Mouse (Mus musculus): ENCODE results near the gene Slc9a9. TPM values are rescaled to one million over a fixed set of nuclear protein-coding genes. Genes with fewer than 3 reads are reported as not detected.

Gene Slc9a9
- polyA plus RNA-seq, 1 experiment from 2014 or later: 5.0 TPM

DNA sequence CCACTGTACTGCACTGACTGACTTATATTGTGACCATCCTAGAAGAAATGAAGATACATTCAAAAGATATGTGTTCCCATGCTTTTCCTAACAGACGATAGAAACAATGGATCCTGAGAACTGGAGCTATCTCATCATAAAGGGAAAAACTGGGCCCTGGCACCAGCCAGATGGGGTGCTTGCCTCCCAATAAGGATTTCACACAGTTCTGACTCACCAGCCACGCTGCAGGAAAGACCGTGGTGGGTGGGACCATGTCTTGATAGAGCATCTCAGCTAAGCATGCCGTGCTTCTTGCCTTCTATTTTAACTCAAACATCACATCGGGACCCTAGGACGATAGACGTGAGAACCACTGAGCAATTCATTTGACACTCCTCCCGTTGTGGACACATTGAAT lies 60.7 kb downstream of the Slc9a9 start:
- Histone ChIP-seq H3K27me3 (ENCODE audit: insufficient read depth, low read length) (no peaks in the 10 kb centered on the region), H3K9ac (no peak overlapping the region), H3K36me3 (ENCODE audit: insufficient read depth) (no peaks in the 10 kb centered on the region), H3K27ac (ENCODE audit: low read depth) (no peak overlapping the region), H3K4me2 (no peak overlapping the region), H3K9me3 (ENCODE audit: low read depth, low read length) (no peaks in the 10 kb centered on the region), H3K4me1 (ENCODE audit: insufficient read depth) (no peaks in the 10 kb centered on the region), H3K4me3 (ENCODE audit: low read depth, low read length) (no peak overlapping the region)
- WGBS: 87% methylated on average over 8 of the region's 8 CpGs
- ATAC-seq (ENCODE audit: insufficient read depth) (no peak), DNase-seq (no peak)
- TF ChIP-seq CTCF (IDR thresholded peaks at IDR 0.05; ENCODE audit: low read depth): no peak

DNA sequence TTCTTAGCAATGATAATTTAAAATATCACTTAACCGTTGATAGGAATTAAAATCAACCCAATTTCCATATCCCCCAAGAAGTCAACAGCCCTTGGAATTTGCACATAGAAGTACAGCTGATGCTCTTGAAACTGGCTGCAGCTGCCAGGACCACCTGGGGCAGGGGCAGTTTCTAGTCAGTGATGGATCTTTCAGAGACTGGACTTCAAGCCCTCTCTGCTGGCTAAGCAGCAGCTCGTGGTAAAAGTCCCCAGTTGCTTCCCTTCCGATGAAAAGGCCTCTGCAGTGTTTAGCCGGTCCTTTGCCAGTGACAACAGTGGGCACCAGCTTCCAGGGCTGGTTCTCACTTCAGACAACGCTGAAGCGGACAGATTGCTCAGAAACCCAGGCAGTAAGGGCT lies 62.4 kb downstream of the Slc9a9 start:
- no peak for ATAC-seq (ENCODE audit: insufficient read depth)
- Histone ChIP-seq H3K9me3 (ENCODE audit: low read depth, low read length) (no peaks in the 10 kb centered on the region), H3K4me2 (no peak overlapping the region), H3K9ac (no peak overlapping the region), H3K4me3 (ENCODE audit: low read depth, low read length) (no peak overlapping the region), H3K4me1 (ENCODE audit: insufficient read depth) (no peaks in the 10 kb centered on the region), H3K27me3 (ENCODE audit: insufficient read depth, low read length) (no peaks in the 10 kb centered on the region), H3K27ac (ENCODE audit: low read depth) (no peak overlapping the region), H3K36me3 (ENCODE audit: insufficient read depth) (no peaks in the 10 kb centered on the region)
- no peak for TF ChIP-seq CTCF (IDR thresholded peaks at IDR 0.05; ENCODE audit: low read depth)
- 65% methylated on average over 6 of the region's 6 CpGs for WGBS
- no peak for DNase-seq

DNA sequence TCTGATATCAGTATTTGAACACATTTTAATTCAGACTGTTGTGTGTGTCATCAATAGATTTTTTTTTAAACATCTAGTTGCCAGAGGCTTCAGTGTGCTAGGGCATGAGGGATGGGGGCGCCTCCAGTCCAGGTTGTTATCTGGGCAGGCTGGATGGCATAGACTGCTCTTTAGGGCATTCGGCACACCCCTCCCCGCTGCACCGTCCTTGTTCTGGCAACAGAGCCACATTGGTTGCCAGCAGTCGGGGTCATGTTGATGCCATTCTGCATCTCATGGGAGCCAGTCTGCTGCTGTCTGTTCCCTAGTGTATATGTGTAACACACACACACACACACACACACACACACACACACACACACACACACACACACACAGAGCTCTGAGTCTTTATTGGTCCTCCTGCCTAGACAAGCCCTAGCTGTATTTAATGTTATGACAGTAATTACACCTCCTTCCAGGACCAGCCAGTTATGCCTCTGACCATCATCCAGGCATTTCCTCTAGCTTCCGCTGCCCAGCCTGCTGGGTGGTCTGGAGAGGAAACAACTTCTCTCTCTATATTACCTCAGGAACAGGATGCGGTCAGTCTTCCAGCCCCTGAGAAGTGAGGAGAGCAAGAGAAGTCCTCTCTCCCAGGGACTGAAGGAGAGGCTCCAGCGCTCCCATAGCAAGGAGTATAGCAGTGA lies 63.0 kb downstream of the Slc9a9 start:
- no peaks in the 10 kb centered on the region for H3K9me3 ChIP-seq (ENCODE audit: low read depth, low read length)
- no peak overlapping the region for H3K9ac ChIP-seq
- H3K36me3 ChIP-seq (ENCODE audit: insufficient read depth): no peaks in the 10 kb centered on the region
- TF ChIP-seq CTCF (IDR thresholded peaks at IDR 0.05; ENCODE audit: low read depth): no peak
- H3K27me3 ChIP-seq (ENCODE audit: insufficient read depth, low read length): no peaks in the 10 kb centered on the region
- no peaks in the 10 kb centered on the region for H3K4me1 ChIP-seq (ENCODE audit: insufficient read depth)
- no peak overlapping the region for H3K27ac ChIP-seq (ENCODE audit: low read depth)
- ATAC-seq (ENCODE audit: insufficient read depth) (peak; percentile 81; the same call in 1 of the 2 replicates), DNase-seq (peak; percentile 63)
- H3K4me3 ChIP-seq (ENCODE audit: low read depth, low read length): no peak overlapping the region
- WGBS: 57% methylated on average over 8 of the region's 8 CpGs
- no peak overlapping the region for H3K4me2 ChIP-seq

DNA sequence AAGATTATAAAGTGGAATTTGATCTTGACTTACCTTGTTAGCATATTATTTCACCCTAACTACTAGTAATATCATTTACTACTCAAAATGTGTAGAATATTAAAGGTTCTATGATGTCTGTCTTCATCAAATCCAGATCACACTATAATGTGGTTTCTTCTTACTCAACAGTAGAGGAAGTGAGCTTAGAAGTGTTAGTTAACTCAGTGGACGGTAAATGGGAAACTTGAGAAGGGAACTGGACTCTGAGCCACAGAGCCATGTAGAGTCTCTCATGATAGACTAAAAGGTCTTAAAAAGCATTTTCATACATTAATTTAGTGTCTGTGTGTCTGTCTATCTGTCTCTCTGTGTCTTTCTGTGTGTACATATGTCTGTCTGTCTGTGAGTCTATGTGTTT lies 64.6 kb downstream of the Slc9a9 start:
- Histone ChIP-seq H3K36me3 (ENCODE audit: insufficient read depth) (no peaks in the 10 kb centered on the region), H3K9me3 (ENCODE audit: low read depth, low read length) (no peaks in the 10 kb centered on the region), H3K4me3 (ENCODE audit: low read depth, low read length) (no peak overlapping the region), H3K27ac (ENCODE audit: low read depth) (no peak overlapping the region), H3K4me1 (ENCODE audit: insufficient read depth) (no peaks in the 10 kb centered on the region), H3K9ac (no peak overlapping the region), H3K4me2 (no peak overlapping the region), H3K27me3 (ENCODE audit: insufficient read depth, low read length) (no peaks in the 10 kb centered on the region)
- ATAC-seq (ENCODE audit: insufficient read depth) (no peak), DNase-seq (no peak)
- WGBS: 63% methylated on average over 1 of the region's 1 CpGs
- TF ChIP-seq CTCF (IDR thresholded peaks at IDR 0.05; ENCODE audit: low read depth): no peak

DNA sequence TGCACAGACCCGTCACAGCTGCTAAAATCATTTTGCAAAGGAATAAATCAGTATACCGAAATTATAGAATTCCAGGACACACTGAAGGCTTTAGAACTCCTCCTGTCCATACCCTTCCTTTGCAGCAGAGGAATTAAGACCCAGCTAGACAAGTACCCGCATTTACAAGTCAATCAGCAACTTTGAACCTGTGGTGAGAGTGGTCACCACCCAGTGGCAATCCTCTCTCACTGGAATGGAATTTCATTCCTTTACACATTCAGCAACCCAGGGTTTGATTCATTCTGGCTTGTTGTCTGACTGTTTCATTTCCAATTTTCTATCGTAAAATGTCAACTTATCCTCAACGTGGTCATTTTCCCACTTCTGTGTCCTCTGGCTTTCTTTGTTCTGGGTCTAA lies 67.5 kb downstream of the Slc9a9 start:
- ATAC-seq (ENCODE audit: insufficient read depth): no peak

DNA sequence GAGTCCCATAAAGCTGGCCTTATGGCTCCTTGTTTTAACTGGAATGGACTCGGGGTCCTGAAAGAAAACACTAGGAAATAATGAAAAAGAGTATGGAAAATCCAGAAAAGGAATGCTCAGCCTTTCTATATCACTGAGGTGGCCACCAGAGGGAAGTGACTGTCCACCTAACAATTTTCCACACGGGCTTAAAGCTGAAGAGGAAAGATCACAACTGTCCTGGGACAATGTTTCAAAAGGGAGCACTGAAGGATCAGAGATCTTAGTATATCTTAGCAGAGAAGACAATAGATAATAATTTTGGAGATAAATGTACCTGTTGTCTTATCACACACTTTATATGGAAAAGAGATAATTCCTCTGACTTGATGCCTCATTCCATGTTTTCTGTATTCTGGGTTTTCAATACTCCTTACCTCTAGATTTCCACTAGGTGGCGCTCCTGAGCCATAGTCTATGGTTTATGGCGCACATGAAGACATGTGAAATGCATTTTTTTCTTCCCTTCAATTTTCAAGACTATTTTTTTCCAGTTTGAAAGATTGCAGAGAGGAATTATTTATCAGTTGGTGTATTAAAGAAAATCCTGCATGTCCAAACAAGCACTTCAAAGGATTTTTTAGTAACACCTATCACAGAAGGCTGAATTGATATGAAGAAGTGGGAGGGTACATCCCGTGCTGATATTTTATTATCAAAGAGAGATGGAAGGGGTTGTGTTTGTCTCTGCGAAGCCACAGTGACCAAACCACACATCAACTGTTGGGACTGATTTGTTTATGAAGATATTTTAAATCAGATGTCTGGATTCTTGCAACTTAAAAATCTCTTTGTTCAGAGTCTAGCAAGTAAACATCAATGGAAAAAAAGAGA lies 69.1 kb downstream of the Slc9a9 start:
- Histone ChIP-seq H3K4me2 (no peak overlapping the region), H3K27me3 (ENCODE audit: insufficient read depth, low read length) (no peaks in the 10 kb centered on the region), H3K9me3 (ENCODE audit: low read depth, low read length) (no peaks in the 10 kb centered on the region), H3K36me3 (ENCODE audit: insufficient read depth) (no peaks in the 10 kb centered on the region), H3K9ac (no peak overlapping the region), H3K4me3 (ENCODE audit: low read depth, low read length) (no peak overlapping the region), H3K4me1 (ENCODE audit: insufficient read depth) (no peaks in the 10 kb centered on the region), H3K27ac (ENCODE audit: low read depth) (no peak overlapping the region)
- DNase-seq (peak; percentile 94), ATAC-seq (ENCODE audit: insufficient read depth) (peak; percentile 41; the same call in 1 of the 2 replicates)
- 34% methylated on average over 6 of the region's 6 CpGs for WGBS
- peak; percentile 87 for TF ChIP-seq CTCF (IDR thresholded peaks at IDR 0.05; ENCODE audit: low read depth)

More for the DNA sequence above, 67.5 kb downstream of the Slc9a9 start:
- no peak overlapping the region for H3K27ac ChIP-seq (ENCODE audit: low read depth)
- no peak for DNase-seq
- no peaks in the 10 kb centered on the region for H3K36me3 ChIP-seq (ENCODE audit: insufficient read depth)
- H3K4me1 ChIP-seq (ENCODE audit: insufficient read depth): no peaks in the 10 kb centered on the region
- no peak overlapping the region for H3K4me2 ChIP-seq
- no peak overlapping the region for H3K9ac ChIP-seq
- H3K4me3 ChIP-seq (ENCODE audit: low read depth, low read length): no peak overlapping the region
- H3K27me3 ChIP-seq (ENCODE audit: insufficient read depth, low read length): no peaks in the 10 kb centered on the region
- no peak for TF ChIP-seq CTCF (IDR thresholded peaks at IDR 0.05; ENCODE audit: low read depth)
- WGBS: 66% methylated on average over 5 of the region's 5 CpGs
- no peaks in the 10 kb centered on the region for H3K9me3 ChIP-seq (ENCODE audit: low read depth, low read length)

DNA sequence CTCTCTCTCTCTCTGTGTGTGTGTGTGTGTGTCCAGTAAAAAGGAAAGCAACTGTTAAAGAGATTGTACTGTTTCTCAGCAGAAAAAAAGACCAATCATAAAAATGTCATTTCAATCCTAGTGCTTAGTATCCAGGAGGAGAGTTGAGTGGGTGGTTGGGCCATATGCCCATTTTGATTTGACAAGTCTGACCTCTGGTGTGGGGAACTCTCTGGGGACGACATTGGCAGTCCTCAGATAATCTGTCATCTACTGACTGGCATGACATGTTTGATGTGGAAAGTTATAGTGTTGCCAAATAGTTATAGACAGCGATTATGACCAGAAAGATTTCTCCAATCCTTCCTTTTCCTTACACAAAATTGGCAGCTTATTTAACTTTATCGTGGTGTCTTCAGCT lies 71.1 kb downstream of the Slc9a9 start:
- no peak overlapping the region for H3K4me3 ChIP-seq (ENCODE audit: low read depth, low read length)
- H3K27ac ChIP-seq (ENCODE audit: low read depth): no peak overlapping the region
- no peaks in the 10 kb centered on the region for H3K36me3 ChIP-seq (ENCODE audit: insufficient read depth)
- no peak overlapping the region for H3K9ac ChIP-seq
- H3K9me3 ChIP-seq (ENCODE audit: low read depth, low read length): no peaks in the 10 kb centered on the region
- ATAC-seq (ENCODE audit: insufficient read depth): no peak
- no peaks in the 10 kb centered on the region for H3K27me3 ChIP-seq (ENCODE audit: insufficient read depth, low read length)
- TF ChIP-seq CTCF (IDR thresholded peaks at IDR 0.05; ENCODE audit: low read depth): no peak
- no peak overlapping the region for H3K4me2 ChIP-seq
- H3K4me1 ChIP-seq (ENCODE audit: insufficient read depth): no peaks in the 10 kb centered on the region
- peak; percentile 33 for DNase-seq
- 43% methylated on average over 3 of the region's 3 CpGs for WGBS
